Mouse (Mus musculus) gastrocnemius, postnatal 4 days (tissue): ENCODE measurements around the gene Gm49711. TPM values are rescaled to one million over a fixed set of nuclear protein-coding genes. Genes with fewer than 3 reads are reported as not detected.
"Not testable (repeated sequence)": the region's sequence is repeated elsewhere in the genome, so short reads cannot be mapped to it uniquely, and the experiment has no call there.

Source experiments
- DNase-seq, 2 experiments: peaks; one replicate each; pipeline ENCODE4 v3.0.0; 2021 to 2022; ENCODE audit warnings: low spot score in 2 of 2, mixed read lengths in 2 of 2
- total RNA-seq, 2 experiments: library from RNA; stranded (reverse); gene quantifications; 2 replicates each; pipeline ENCODE4 v1.2.3; 2021

The Gm49711 gene
- total RNA-seq, 2 experiments from 2014 or later, result 0.32 TPM; not detected in 1

GRCm38 (mm10) chr16:92061586-92061985 lies 3.5 kb downstream of the Gm49711 start:
- DNase-seq, result no peak

- no peak for DNase-seq
Observed at GRCm38 (mm10) chr16:92062832-92063231, 4.7 kb downstream of the Gm49711 start.

GRCm38 (mm10) chr16:92064801-92065200 lies 6.7 kb downstream of the Gm49711 start:
- no peak for DNase-seq

GRCm38 (mm10) chr16:92070338-92070737 lies 12.2 kb downstream of the Gm49711 start:
- DNase-seq, result no peak

GRCm38 (mm10) chr16:92076797-92077196 lies 18.7 kb downstream of the Gm49711 start:
- DNase-seq, result no peak

- no peak for DNase-seq
Observed at GRCm38 (mm10) chr16:92083771-92084453, 25.8 kb downstream of the Gm49711 start.

- no peak for DNase-seq
Observed at GRCm38 (mm10) chr16:92089225-92089624, 31.1 kb downstream of the Gm49711 start.

- no peak for DNase-seq
Observed at GRCm38 (mm10) chr16:92091876-92092275, 33.8 kb downstream of the Gm49711 start.

GRCm38 (mm10) chr16:92098351-92099051 lies 40.4 kb downstream of the Gm49711 start:
- DNase-seq, result no peak

- no peak for DNase-seq
Observed at GRCm38 (mm10) chr16:92099598-92099997, 41.5 kb downstream of the Gm49711 start.

- no peak for DNase-seq
Observed at GRCm38 (mm10) chr16:92100111-92100510, 42.0 kb downstream of the Gm49711 start.

GRCm38 (mm10) chr16:92102115-92102514 lies 44.0 kb downstream of the Gm49711 start:
- no peak for DNase-seq

- not testable (repeated sequence) for DNase-seq
Observed at GRCm38 (mm10) chr16:92102931-92103330, 44.8 kb downstream of the Gm49711 start.

- DNase-seq, result no peak
Observed at GRCm38 (mm10) chr16:92103572-92104331, 45.6 kb downstream of the Gm49711 start.

GRCm38 (mm10) chr16:92104332-92104590 lies 46.1 kb downstream of the Gm49711 start:
- no peak for DNase-seq

- DNase-seq, result no peak
Observed at GRCm38 (mm10) chr16:92104951-92105350, 46.8 kb downstream of the Gm49711 start.

GRCm38 (mm10) chr16:92105631-92106030 lies 47.5 kb downstream of the Gm49711 start:
- DNase-seq, result no peak

GRCm38 (mm10) chr16:92107346-92107745 lies 49.2 kb downstream of the Gm49711 start:
- DNase-seq, result no peak

GRCm38 (mm10) chr16:92114706-92115241 lies 56.7 kb downstream of the Gm49711 start:
- no peak for DNase-seq

GRCm38 (mm10) chr16:92115611-92116421 lies 57.7 kb downstream of the Gm49711 start:
- no peak for DNase-seq
